Mouse (Mus musculus) heart, postnatal 0 days (tissue): ENCODE measurements around the gene Eef1a1.

Source experiments
- CTCF ChIP-seq: IDR thresholded peaks from 2 replicates; pipeline ENCODE4 v1.5.1; 2016; ENCODE audit warnings: antibody characterized with exemption, control low read depth, low read depth
- EP300 ChIP-seq: IDR thresholded peaks from 2 replicates; pipeline ENCODE4 v1.6.1; 2016; ENCODE audit warnings: antibody characterized with exemption, low read depth

GRCm38 (mm10) chr9:78491169-78491568, 2.2 kb upstream of the Eef1a1 start:
- TF ChIP-seq EP300, result no peak
- TF ChIP-seq CTCF, result no peak
